Mouse (Mus musculus) heart, embryonic 12.5 days (tissue): ENCODE results near the gene Pex10. TPM values are rescaled to one million over a fixed set of nuclear protein-coding genes. Genes with fewer than 3 reads are reported as not detected.

Source experiments
- ATAC-seq: fragments of 200-750 bp; cut with Nextera tagmentation; 2 replicates; pipeline ENCODE4 v1.8.0; 2017; ENCODE audit warnings: moderate TSS enrichment, moderate library complexity; ENCODE audit not compliant: insufficient number of reproducible peaks, low FRiP score
- H3K27ac ChIP-seq: fragments of 300-500 bp; sonication (generic); 2 replicates; pipeline ENCODE4 v1.5.1; 2016; ENCODE audit warnings: mild to moderate bottlenecking, moderate library complexity; ENCODE audit not compliant: poor library complexity, severe bottlenecking
- H3K27me3 ChIP-seq: fragments of 300-500 bp; sonication (generic); replicated peaks from 2 replicates; pipeline ENCODE4 v1.6.1; 2016; ENCODE audit warnings: mild to moderate bottlenecking, moderate library complexity
- H3K36me3 ChIP-seq: fragments of 300-500 bp; sonication (generic); 2 replicates; pipeline ENCODE4 v1.6.1; 2016; ENCODE audit warnings: mild to moderate bottlenecking, moderate library complexity
- H3K4me1 ChIP-seq: fragments of 300-500 bp; sonication (generic); replicated peaks from 2 replicates; pipeline ENCODE4 v1.6.1; 2016; ENCODE audit warnings: mild to moderate bottlenecking
- H3K4me2 ChIP-seq: fragments of 300-500 bp; sonication (generic); 2 replicates; pipeline ENCODE4 v1.6.1; 2016; ENCODE audit warnings: mild to moderate bottlenecking, moderate library complexity
- H3K4me3 ChIP-seq: fragments of 300-500 bp; sonication (generic); 2 replicates; pipeline ENCODE4 v1.5.1; 2016; ENCODE audit warnings: mild to moderate bottlenecking
- H3K9ac ChIP-seq: fragments of 300-500 bp; sonication (generic); 2 replicates; pipeline ENCODE4 v1.6.1; 2016; ENCODE audit warnings: mild to moderate bottlenecking, moderate library complexity
- H3K9me3 ChIP-seq: fragments of 300-500 bp; sonication (generic); replicated peaks from 2 replicates; pipeline ENCODE4 v1.6.1; 2016; ENCODE audit warnings: mild to moderate bottlenecking, moderate library complexity
- WGBS: fragments of 180-500 bp; shearing (Covaris S2); methylation state at CpG from one replicate; pipeline ENCODE4 v1.1.7; 2016; 5-methylcytosine and 5-hydroxymethylcytosine counted together
- polyA plus RNA-seq: library from polyadenylated mRNA; unstranded; fragments of >200 nt; fragmentation: Nextera tagmentation; extraction: Ambion mirVana; gene quantifications from 2 replicates; pipeline ENCODE4 v1.2.1, GENCODE M21; 2016

Gene Pex10
- polyA plus RNA-seq, 1 experiment from 2014 or later, result 15.3 TPM

DNA sequence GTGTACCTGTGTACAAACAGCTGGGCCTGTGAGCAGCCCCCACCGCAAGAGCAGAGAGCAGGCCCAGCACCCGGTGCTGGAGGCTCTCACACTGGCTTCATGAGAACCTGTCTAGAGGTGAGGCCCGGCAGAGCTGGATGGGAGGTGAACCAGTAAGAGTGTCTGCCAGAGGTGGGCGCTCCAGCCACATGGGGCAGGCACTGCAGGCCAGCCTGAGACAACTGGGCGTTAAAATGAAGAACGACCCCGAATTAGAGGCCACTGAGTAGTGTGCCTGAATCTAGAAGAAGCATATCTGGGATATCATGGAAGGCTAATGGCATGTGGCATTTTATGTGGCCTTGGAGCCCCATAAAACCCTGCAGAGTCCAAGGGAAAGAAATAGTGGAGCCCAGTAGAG, 53.2 kb downstream of the Pex10 start:
- Histone ChIP-seq H3K9ac (no peak overlapping the region), H3K4me2 (no peak overlapping the region), H3K4me1 (peaks cover 53% of the 10 kb centered on the region), H3K27ac (no peak overlapping the region), H3K9me3 (peaks cover 14% of the 10 kb centered on the region), H3K27me3 (no peaks in the 10 kb centered on the region), H3K36me3 (peaks cover 8% of the 10 kb centered on the region; the same call in 1 of the 2 replicates), H3K4me3 (no peak overlapping the region)
- no peak for ATAC-seq
- 86% methylated on average over 7 of the region's 7 CpGs for WGBS

GRCm38 (mm10) chr4:155120583-155120982, 53.8 kb downstream of the Pex10 start:
- peaks cover 14% of the 10 kb centered on the region for H3K9me3 ChIP-seq
- peaks cover 8% of the 10 kb centered on the region; the same call in 1 of the 2 replicates for H3K36me3 ChIP-seq
- no peak overlapping the region for H3K4me3 ChIP-seq
- ATAC-seq, result no peak
- no peak overlapping the region for H3K4me2 ChIP-seq
- H3K9ac ChIP-seq, result 0 out of 2 replicates have a peak overlapping the region, but pooled peaks have one; percentile 15
- 51% methylated on average over 5 of the region's 5 CpGs for WGBS
- H3K27me3 ChIP-seq, result no peaks in the 10 kb centered on the region
- no peak overlapping the region for H3K27ac ChIP-seq
- H3K4me1 ChIP-seq, result peaks cover 58% of the 10 kb centered on the region

DNA sequence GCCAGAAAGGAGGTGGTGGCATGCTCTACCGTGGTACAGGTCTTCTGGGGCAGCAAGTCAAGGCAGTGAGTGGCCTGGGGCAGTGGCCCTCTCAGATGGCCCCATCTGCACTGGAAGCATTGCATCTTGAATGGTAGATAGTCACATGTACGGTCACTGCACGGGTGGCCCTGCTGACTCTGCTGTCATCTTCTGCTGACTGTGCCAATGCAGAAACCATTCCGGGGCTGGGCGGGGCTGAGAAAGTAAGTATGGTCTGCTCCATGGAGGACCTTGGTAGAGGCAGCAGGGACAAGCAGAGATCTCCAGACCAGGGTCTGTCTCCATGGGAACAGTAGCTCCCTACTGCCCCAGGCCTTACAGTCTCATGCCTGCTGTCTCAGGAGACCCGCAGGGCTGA, 54.4 kb downstream of the Pex10 start:
- Histone ChIP-seq H3K9me3 (peaks cover 14% of the 10 kb centered on the region), H3K27ac (no peak overlapping the region), H3K27me3 (no peaks in the 10 kb centered on the region), H3K4me1 (peaks cover 65% of the 10 kb centered on the region), H3K4me2 (no peak overlapping the region), H3K9ac (no peak overlapping the region; the same call in 1 of the 2 replicates), H3K36me3 (peaks cover 8% of the 10 kb centered on the region; the same call in 1 of the 2 replicates), H3K4me3 (no peak overlapping the region)
- WGBS, result 71% methylated on average over 6 of the region's 6 CpGs
- no peak for ATAC-seq

Other genes starting within 250 kb of the Pex10 start
- gene Ttc34, start 229.6 kb upstream of the Pex10 start, polyA plus RNA-seq, result 0.11 and 0.62 TPM in 2 replicates
- 0.20 and 0.44 TPM in 2 replicates for gene Mmel1, start 197.4 kb upstream of the Pex10 start, polyA plus RNA-seq
- gene Fam213b, start 167.9 kb upstream of the Pex10 start, polyA plus RNA-seq, result 35.8 and 38.5 TPM in 2 replicates
- gene Tnfrsf14, start 138.5 kb upstream of the Pex10 start, polyA plus RNA-seq, result 1.8 and 2.9 TPM in 2 replicates
- gene Hes5, start 106.1 kb upstream of the Pex10 start, polyA plus RNA-seq, result 0.70 TPM in 1 of 2 replicates, not detected in the other
- 45.7 and 46.2 TPM in 2 replicates for gene Pank4, start 102.9 kb upstream of the Pex10 start, polyA plus RNA-seq
- 0.09 and 0.38 TPM in 2 replicates for gene Plch2, start 10.2 kb upstream of the Pex10 start, polyA plus RNA-seq
- gene Rer1, start 19.4 kb downstream of the Pex10 start, polyA plus RNA-seq, result 136 and 144 TPM in 2 replicates
- gene Morn1, start 19.6 kb downstream of the Pex10 start, polyA plus RNA-seq, result 3.1 and 3.9 TPM in 2 replicates
- gene Ski, start 155.6 kb downstream of the Pex10 start, polyA plus RNA-seq, result 11.9 and 14.0 TPM in 2 replicates
- gene Faap20, start 182.8 kb downstream of the Pex10 start, polyA plus RNA-seq, result 61.0 and 65.1 TPM in 2 replicates